Mouse (Mus musculus): Measurements from ENCODE around the gene Dynlrb2. TPM values are rescaled to one million over a fixed set of nuclear protein-coding genes. Genes with fewer than 3 reads are reported as not detected.

Gene Dynlrb2
- not detected in 2 replicates for total RNA-seq (2015; ENCODE audit: low replicate concordance)
- total RNA-seq (2017; ENCODE audit: low replicate concordance): not detected in 2 replicates

DNA sequence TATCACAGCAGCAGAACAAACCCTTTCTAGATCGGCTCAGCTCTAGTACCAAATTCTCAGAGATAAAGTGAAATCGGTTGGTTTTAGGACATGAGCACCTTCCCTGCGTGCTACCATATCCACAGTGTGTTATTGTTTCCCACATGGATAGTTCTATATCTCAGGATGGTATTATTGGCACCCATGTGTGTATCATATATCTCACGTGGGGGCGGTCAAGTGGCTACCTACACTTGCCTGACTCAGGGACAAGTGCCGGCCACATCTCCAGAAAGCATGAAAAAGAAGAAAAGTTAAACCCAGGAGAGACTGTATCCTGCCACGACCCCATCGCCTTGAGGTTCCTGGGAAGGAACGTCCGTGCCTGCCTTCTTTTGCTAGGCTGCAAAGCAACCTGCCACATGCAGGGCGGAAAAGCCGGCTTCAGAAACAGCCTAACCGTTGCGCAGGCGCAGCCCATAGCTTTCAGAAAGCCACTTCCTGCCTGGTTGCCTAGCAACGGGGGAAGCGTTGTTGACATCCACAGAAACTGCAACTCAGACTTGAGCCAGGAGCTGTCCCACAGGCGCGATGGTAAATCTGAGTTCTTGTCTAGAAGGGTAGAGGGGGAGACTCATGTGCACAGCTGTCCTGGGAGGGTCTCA lies at the start of gene Dynlrb2:
Dynlrb2 (plus strand) TSS at position 498 of the 644 bp plus-strand sequence.
- ATAC-seq (replicated peaks; ENCODE audit: low FRiP score, poor library complexity, severe bottlenecking): no peak

GRCm38 (mm10) chr8:116458569-116458968 lies 46.2 kb upstream of the Dynlrb2 start:
- no peak for ATAC-seq (replicated peaks; ENCODE audit: low FRiP score, poor library complexity, severe bottlenecking)

GRCm38 (mm10) chr8:116461472-116461871 lies 43.3 kb upstream of the Dynlrb2 start:
- no peak for ATAC-seq (replicated peaks; ENCODE audit: low FRiP score, poor library complexity, severe bottlenecking)

GRCm38 (mm10) chr8:116466586-116466985 lies 38.2 kb upstream of the Dynlrb2 start:
- ATAC-seq (replicated peaks; ENCODE audit: low FRiP score, poor library complexity, severe bottlenecking): no peak

- ATAC-seq (replicated peaks; ENCODE audit: low FRiP score, poor library complexity, severe bottlenecking): no peak
Measured at GRCm38 (mm10) chr8:116467027-116467426, 37.7 kb upstream of the Dynlrb2 start.

DNA sequence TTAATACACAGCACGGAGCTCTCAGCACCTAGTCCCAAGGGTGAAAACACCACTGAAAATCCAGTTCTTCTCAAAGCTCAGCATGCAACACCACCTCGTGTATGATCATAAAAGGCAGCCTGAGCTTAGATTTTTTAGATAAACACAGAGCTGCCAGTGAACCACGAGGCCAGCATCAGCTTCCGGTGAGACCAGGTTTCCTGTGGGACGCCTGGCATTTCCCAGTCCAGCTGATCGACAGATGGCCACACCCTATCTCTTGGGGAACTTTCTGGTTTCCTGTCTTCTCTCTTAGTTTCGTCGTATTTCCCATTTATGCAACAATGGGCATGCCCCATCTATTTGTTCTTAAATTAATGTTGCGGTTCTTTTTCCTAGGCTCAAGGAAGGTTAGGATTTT lies 26.8 kb upstream of the Dynlrb2 start:
- ATAC-seq (replicated peaks; ENCODE audit: low FRiP score, poor library complexity, severe bottlenecking): no peak

DNA sequence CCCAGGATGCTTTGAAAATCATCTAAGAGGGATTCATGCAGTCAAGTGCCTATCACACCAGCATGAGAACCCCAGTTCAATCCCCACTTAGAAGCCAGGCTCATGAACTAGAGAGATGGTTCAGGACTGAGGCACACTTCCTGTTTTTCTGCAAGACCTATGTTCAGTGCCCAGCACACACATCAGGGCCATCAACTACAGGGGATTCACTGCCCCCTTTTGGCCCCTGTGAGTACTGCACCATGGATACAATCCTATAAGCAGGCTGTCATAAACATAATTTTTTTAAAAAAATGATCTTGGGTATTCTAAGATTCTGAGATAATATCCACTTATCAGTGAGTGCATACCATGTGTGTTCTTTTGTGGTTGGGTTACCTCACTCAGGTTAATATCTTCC lies 26.1 kb upstream of the Dynlrb2 start:
- ATAC-seq (replicated peaks; ENCODE audit: low FRiP score, poor library complexity, severe bottlenecking): no peak

GRCm38 (mm10) chr8:116480894-116481293 lies 23.9 kb upstream of the Dynlrb2 start:
- ATAC-seq (replicated peaks; ENCODE audit: low FRiP score, poor library complexity, severe bottlenecking): no peak

- ATAC-seq (replicated peaks; ENCODE audit: low FRiP score, poor library complexity, severe bottlenecking): no peak
Measured at GRCm38 (mm10) chr8:116482738-116483137, 22.0 kb upstream of the Dynlrb2 start.

DNA sequence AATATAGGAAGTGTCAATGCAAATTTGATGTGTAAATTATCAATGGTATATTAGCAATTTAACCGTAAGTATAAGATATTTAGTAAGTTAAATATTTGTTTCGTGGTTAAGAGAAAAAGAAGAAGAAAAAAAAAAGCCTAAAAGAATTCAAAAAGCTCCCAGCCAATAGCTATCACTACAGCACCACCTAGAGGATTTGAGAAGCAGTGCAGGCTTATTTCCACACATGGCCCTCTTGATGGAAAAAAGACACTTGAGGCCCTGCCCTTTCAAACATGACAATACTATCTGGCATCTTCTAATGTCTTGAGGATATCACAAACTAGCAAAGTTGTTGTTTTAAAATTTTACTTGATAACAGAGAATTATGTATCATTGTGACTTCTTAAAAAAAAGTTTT lies 20.7 kb upstream of the Dynlrb2 start:
- ATAC-seq (replicated peaks; ENCODE audit: low FRiP score, poor library complexity, severe bottlenecking): no peak

DNA sequence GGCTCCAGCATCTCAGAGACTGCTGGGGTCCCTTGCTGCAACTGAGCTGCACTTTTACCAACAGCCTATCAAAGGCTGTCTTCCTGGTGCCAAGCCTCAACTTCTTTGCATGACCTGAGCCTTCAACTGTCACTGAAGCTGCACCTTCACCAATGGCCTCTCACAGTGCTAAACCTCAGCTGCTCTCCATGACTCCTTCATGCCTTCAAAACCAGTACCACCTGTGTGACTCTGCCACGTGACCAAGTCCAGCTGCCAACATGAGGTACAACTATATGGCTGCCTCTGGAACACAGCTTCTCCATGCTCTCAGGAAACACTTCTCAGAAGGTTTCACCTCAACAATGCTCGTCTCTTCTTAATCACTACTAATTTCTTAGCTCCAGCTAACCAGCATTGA lies 16.2 kb upstream of the Dynlrb2 start:
- no peak for ATAC-seq (replicated peaks; ENCODE audit: low FRiP score, poor library complexity, severe bottlenecking)

- no peak for ATAC-seq (replicated peaks; ENCODE audit: low FRiP score, poor library complexity, severe bottlenecking)
Measured at GRCm38 (mm10) chr8:116500057-116500809, 4.5 kb upstream of the Dynlrb2 start.

- no peak for ATAC-seq (replicated peaks; ENCODE audit: low FRiP score, poor library complexity, severe bottlenecking)
Measured at GRCm38 (mm10) chr8:116508721-116509120, 3.9 kb downstream of the Dynlrb2 start.

- ATAC-seq (replicated peaks; ENCODE audit: low FRiP score, poor library complexity, severe bottlenecking): no peak
Measured at GRCm38 (mm10) chr8:116509247-116509646, 4.5 kb downstream of the Dynlrb2 start.

DNA sequence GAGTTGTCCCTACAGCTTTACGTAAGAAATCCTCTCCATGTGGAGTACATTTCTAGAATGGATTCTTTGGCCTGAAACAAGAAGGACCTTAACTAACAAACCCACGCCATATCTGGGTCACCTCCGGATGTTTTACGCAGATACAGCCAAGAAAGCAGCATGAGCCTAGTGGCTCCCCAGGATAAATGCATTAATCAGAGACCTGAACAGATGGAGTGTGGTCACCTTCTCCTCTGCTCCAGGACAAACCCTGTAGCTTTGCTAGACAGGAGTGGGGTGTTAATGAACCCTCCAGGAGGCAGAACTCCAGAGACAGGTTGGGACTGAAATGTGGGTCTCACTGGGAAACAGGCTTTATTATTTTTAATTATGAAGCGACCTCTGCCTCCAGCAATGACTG lies 14.9 kb downstream of the Dynlrb2 start:
- ATAC-seq (replicated peaks; ENCODE audit: low FRiP score, poor library complexity, severe bottlenecking): no peak

DNA sequence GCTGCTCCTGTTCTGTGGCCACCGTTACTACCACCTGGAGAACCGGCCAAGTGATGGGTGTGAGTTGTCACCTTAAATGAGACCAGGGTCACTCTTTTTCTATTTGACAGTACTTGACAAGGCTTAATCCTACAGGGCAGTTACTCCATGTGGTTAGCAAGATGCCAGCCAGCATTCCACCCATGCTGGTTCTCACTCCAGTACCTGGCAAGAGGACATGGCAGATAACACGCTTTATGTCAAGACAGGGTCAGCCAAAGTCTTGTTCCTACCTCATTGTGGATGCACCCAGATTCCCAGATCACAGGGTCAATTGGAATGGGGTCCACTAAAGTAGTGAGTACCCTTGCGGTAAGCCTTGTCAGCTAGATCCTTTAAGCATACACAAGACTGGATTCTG lies 16.4 kb downstream of the Dynlrb2 start:
- ATAC-seq (replicated peaks; ENCODE audit: low FRiP score, poor library complexity, severe bottlenecking): no peak

DNA sequence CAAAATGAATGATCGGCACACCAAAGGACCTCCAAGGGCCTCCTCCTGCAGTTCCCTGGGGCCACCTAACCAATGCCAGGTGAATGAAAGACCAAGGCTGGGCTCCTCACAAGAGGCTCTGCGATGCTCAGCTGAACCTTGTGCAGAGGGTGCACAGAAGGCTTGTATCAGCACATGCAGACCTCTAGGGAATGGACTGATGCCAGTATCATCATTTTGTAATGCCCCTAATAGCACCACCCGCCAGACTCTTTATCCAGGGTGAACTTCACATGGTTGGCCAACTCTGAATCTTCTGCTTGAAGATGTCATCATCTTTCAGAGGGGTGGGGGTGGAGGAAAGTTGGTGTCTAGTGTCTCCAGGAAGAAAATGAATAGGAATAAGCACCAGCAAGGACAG lies 16.9 kb downstream of the Dynlrb2 start:
- ATAC-seq (replicated peaks; ENCODE audit: low FRiP score, poor library complexity, severe bottlenecking): no peak

DNA sequence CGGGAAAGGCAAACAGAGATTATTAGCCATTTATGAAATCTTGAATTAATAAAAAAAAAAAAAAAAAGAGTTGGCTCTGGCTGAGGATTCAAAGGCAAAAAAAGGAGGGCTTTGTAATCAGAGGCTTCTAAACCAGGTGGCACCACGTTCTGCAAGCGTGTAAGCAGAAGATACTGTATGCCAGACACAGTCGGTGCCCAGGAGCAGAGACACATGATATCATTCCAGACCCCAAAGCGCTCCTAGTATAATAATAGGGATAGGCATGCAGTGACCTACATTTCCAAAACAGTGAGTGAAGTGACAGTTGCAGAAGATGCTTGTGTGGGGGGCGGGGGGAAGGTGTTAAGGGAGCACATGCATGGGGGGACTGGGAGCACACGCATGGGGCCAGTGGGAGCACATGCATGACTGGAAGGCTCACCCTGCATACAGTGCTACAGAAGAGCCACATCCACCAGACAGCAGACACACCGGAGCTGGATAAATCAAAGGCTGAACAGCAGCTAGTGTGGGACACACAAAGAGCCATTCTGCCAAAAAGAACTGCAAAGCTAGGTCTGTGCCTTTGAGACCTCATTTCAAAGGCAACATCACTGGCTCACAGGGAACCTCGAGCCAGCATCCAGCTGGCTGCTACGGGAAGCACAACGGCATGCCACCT lies 17.5 kb downstream of the Dynlrb2 start:
- ATAC-seq (replicated peaks; ENCODE audit: low FRiP score, poor library complexity, severe bottlenecking): no peak

- no peak for ATAC-seq (replicated peaks; ENCODE audit: low FRiP score, poor library complexity, severe bottlenecking)
Measured at GRCm38 (mm10) chr8:116524915-116525314, 20.1 kb downstream of the Dynlrb2 start.

GRCm38 (mm10) chr8:116528736-116529135 lies 24.0 kb downstream of the Dynlrb2 start:
- ATAC-seq (replicated peaks; ENCODE audit: low FRiP score, poor library complexity, severe bottlenecking): no peak

DNA sequence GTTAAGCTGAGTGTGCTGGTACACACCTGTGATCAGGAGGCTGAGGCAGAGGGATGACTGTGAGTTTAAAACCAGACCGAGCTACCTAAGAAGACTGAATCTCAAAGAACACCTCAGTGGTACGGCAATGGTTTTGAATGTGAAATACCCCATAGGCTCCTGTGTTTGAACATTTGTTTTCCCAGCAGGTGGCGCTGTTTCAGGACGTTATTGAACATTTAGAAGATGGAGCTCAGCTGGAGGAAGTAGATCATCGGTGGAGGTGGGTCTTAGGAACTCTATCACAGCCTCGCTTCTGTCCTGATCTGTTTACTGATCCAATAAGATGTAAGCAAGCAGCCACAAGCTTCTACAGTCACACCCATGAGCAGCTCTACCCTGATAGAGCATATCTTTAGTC lies 28.3 kb downstream of the Dynlrb2 start:
- ATAC-seq (replicated peaks; ENCODE audit: low FRiP score, poor library complexity, severe bottlenecking): no peak
